Mouse (Mus musculus) limb, embryonic 15.5 days (tissue): Measurements from ENCODE around the gene Hepacam. TPM values are rescaled to one million over a fixed set of nuclear protein-coding genes. Genes with fewer than 3 reads are reported as not detected.
A peak's percentile ranks its signal among the peaks of the same experiment; 100 is the strongest.

Experiments
- ATAC-seq: fragments of 200-750 bp; cut with Nextera tagmentation; 2 replicates; pipeline ENCODE4 v1.8.0; 2017; ENCODE audit warnings: low read depth, moderate TSS enrichment; ENCODE audit not compliant: insufficient number of reproducible peaks, low FRiP score, low TSS enrichment
- H3K27ac ChIP-seq: fragments of 300-500 bp; sonication (generic); 2 replicates; pipeline ENCODE4 v1.5.1; 2015; ENCODE audit warnings: moderate library complexity, mild to moderate bottlenecking, inconsistent platforms
- H3K27me3 ChIP-seq: fragments of 300-500 bp; sonication (generic); 2 replicates; pipeline ENCODE4 v1.6.1; 2015; ENCODE audit warnings: inconsistent platforms
- H3K36me3 ChIP-seq: fragments of 300-500 bp; sonication (generic); 2 replicates; pipeline ENCODE4 v1.6.1; 2015; ENCODE audit warnings: inconsistent platforms
- H3K4me1 ChIP-seq: fragments of 300-500 bp; sonication (generic); 2 replicates; pipeline ENCODE4 v1.6.1; 2015; ENCODE audit warnings: inconsistent platforms
- H3K4me2 ChIP-seq: fragments of 300-500 bp; sonication (generic); 2 replicates; pipeline ENCODE4 v1.6.1; 2015; ENCODE audit warnings: mild to moderate bottlenecking, inconsistent platforms
- H3K4me3 ChIP-seq: fragments of 300-500 bp; sonication (generic); 2 replicates; pipeline ENCODE4 v1.5.1; 2015; ENCODE audit warnings: mild to moderate bottlenecking, inconsistent platforms
- H3K9ac ChIP-seq: fragments of 300-500 bp; sonication (generic); 2 replicates; pipeline ENCODE4 v1.6.1; 2015; ENCODE audit warnings: inconsistent platforms
- H3K9me3 ChIP-seq: fragments of 300-500 bp; sonication (generic); 2 replicates; pipeline ENCODE4 v1.6.1; 2016; ENCODE audit warnings: inconsistent platforms
- WGBS: fragments of 180-500 bp; shearing (Covaris S2); methylation state at CpG from one replicate; pipeline ENCODE4 v1.1.7; 2015; 5-methylcytosine and 5-hydroxymethylcytosine counted together
- polyA plus RNA-seq: library from polyadenylated mRNA; unstranded; fragments of >200 nt; fragmentation: Nextera tagmentation; extraction: Ambion mirVana; gene quantifications from 2 replicates; pipeline ENCODE4 v1.2.1, GENCODE M21; 2015

Hepacam gene
- polyA plus RNA-seq, 1 experiment from 2014 or later = 0.06 TPM

GRCm38 (mm10) chr9:37418791-37419190 lies 51.6 kb downstream of the Hepacam start:
- H3K9me3 ChIP-seq = no peaks in the 10 kb centered on the region
- H3K36me3 ChIP-seq = no peaks in the 10 kb centered on the region
- peaks cover 9% of the 10 kb centered on the region for H3K4me1 ChIP-seq
- ATAC-seq = no peak
- no peak overlapping the region for H3K9ac ChIP-seq
- H3K27me3 ChIP-seq = peaks cover 5% of the 10 kb centered on the region; the same call in 1 of the 2 replicates
- H3K4me3 ChIP-seq = no peak overlapping the region
- no peak overlapping the region for H3K27ac ChIP-seq
- 77% methylated on average over 4 of the region's 4 CpGs for whole genome bisulfite sequencing
- H3K4me2 ChIP-seq = no peak overlapping the region

DNA sequence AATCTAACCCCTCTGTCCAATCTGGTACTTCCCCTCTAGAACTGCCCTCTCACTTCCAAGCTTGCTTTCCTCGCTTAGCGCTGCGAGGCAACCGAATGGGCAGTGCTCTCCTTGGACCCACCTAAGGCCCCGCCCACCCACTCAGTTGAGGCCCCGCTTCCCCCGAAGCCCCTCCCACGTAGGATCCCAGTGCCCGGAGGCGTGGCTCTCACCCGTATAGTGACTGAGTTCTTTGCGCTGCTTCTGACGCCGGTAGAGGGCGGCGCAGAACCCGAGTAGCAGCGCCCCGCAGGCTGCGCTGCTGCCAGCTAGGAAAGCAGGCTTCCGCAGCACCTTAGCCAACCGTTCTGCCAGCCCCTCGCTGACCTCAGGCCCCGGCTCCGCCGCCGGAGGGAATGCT lies 53.5 kb downstream of the Hepacam start:
- H3K27me3 ChIP-seq = peaks cover 11% of the 10 kb centered on the region; the same call in 1 of the 2 replicates
- peak overlapping the region; percentile 53 for H3K4me2 ChIP-seq
- under 1% methylated on average over 27 of the region's 27 CpGs for WGBS
- H3K36me3 ChIP-seq = no peaks in the 10 kb centered on the region
- H3K27ac ChIP-seq = no peak overlapping the region
- peak; percentile 70 for ATAC-seq
- no peak overlapping the region for H3K9ac ChIP-seq
- H3K9me3 ChIP-seq = no peaks in the 10 kb centered on the region
- peak overlapping the region; percentile 30 for H3K4me3 ChIP-seq
- H3K4me1 ChIP-seq = peaks cover 9% of the 10 kb centered on the region

DNA sequence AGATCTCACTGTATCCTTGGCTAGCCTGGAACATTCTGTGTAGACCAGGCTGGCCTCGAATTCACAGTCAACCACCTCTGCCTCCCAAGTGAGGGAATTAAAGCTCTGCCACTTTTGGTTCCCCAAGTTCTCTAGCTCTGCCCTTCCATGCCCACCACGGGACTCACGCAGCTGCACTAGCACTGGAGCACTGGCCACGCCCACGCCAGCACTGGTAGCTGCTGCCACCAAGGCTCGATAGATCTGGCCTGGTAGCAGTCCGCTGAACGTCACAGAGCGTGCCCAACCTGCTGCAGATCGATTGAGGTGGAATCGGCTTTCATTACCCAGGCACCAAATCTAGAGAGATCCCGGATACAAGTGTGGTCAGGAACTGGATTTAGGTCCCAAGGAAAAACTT lies 54.1 kb downstream of the Hepacam start:
- no peak for ATAC-seq
- no peak overlapping the region for H3K27ac ChIP-seq
- peak overlapping the region; percentile 53 for H3K4me2 ChIP-seq
- H3K4me1 ChIP-seq = peaks cover 9% of the 10 kb centered on the region
- 16% methylated on average over 12 of the region's 12 CpGs for WGBS
- peaks cover 11% of the 10 kb centered on the region for H3K27me3 ChIP-seq
- peak overlapping the region; percentile 30 for H3K4me3 ChIP-seq
- H3K36me3 ChIP-seq = no peaks in the 10 kb centered on the region
- no peak overlapping the region for H3K9ac ChIP-seq
- H3K9me3 ChIP-seq = no peaks in the 10 kb centered on the region

- ATAC-seq = no peak
- Histone ChIP-seq H3K4me3 (no peak overlapping the region), H3K4me1 (peaks cover 18% of the 10 kb centered on the region), H3K4me2 (no peak overlapping the region), H3K36me3 (no peaks in the 10 kb centered on the region), H3K27ac (no peak overlapping the region), H3K9ac (no peak overlapping the region), H3K27me3 (peaks cover 86% of the 10 kb centered on the region), H3K9me3 (no peaks in the 10 kb centered on the region)
- 17% methylated on average over 26 of the region's 26 CpGs for WGBS
Observed at GRCm38 (mm10) chr9:37429326-37429725, 62.2 kb downstream of the Hepacam start.

GRCm38 (mm10) chr9:37430582-37430981 lies 63.4 kb downstream of the Hepacam start:
- Histone ChIP-seq H3K9ac (no peak overlapping the region), H3K4me2 (peak overlapping the region; percentile 17; the same call in 1 of the 2 replicates), H3K4me1 (peaks cover 21% of the 10 kb centered on the region), H3K4me3 (peak overlapping the region; percentile 5; the same call in 1 of the 2 replicates), H3K36me3 (no peaks in the 10 kb centered on the region), H3K27ac (no peak overlapping the region), H3K27me3 (peaks cover 92% of the 10 kb centered on the region), H3K9me3 (no peaks in the 10 kb centered on the region)
- WGBS = under 1% methylated on average over 12 of the region's 12 CpGs
- peak; percentile 64; the same call in 1 of the 2 replicates for ATAC-seq

GRCm38 (mm10) chr9:37432026-37432666 lies 65.0 kb downstream of the Hepacam start:
- H3K9me3 ChIP-seq = no peaks in the 10 kb centered on the region
- no peak overlapping the region for H3K27ac ChIP-seq
- H3K4me2 ChIP-seq = 0 out of 2 replicates have a peak overlapping the region, but pooled peaks have one; percentile 48
- no peak overlapping the region for H3K9ac ChIP-seq
- WGBS = 1% methylated on average over 16 of the region's 17 CpGs
- H3K4me1 ChIP-seq = peaks cover 21% of the 10 kb centered on the region
- ATAC-seq = no peak
- H3K27me3 ChIP-seq = peaks cover 89% of the 10 kb centered on the region
- H3K36me3 ChIP-seq = no peaks in the 10 kb centered on the region
- H3K4me3 ChIP-seq = peak overlapping the region; percentile 31

GRCm38 (mm10) chr9:37432720-37433421 lies 65.7 kb downstream of the Hepacam start, which contains the start of gene Robo3:
Gene Robo3 (minus strand): TSS chr9:37433246.
- Histone ChIP-seq H3K27me3 (peaks cover 82% of the 10 kb centered on the region), H3K36me3 (no peaks in the 10 kb centered on the region), H3K9ac (no peak within 1 kb of the TSS), H3K4me3 (peak within 1 kb of the TSS; percentile 31), H3K9me3 (no peaks in the 10 kb centered on the region), H3K27ac (no peak within 1 kb of the TSS), H3K4me2 (peak within 1 kb of the TSS; percentile 48), H3K4me1 (peaks cover 21% of the 10 kb centered on the region)
- ATAC-seq = no peak
- WGBS = 1% methylated on average over 38 of the region's 40 CpGs

- ATAC-seq = no peak
- Histone ChIP-seq H3K9ac (no peak overlapping the region), H3K27me3 (peaks cover 77% of the 10 kb centered on the region), H3K4me1 (peaks cover 21% of the 10 kb centered on the region), H3K36me3 (no peaks in the 10 kb centered on the region), H3K9me3 (no peaks in the 10 kb centered on the region), H3K4me2 (no peak overlapping the region), H3K4me3 (no peak overlapping the region), H3K27ac (no peak overlapping the region)
- WGBS = 3% methylated on average over 18 of the region's 18 CpGs
Observed at GRCm38 (mm10) chr9:37433823-37434560, 66.8 kb downstream of the Hepacam start.

GRCm38 (mm10) chr9:37434932-37435331 lies 67.8 kb downstream of the Hepacam start:
- ATAC-seq = no peak
- Histone ChIP-seq H3K27me3 (peaks cover 68% of the 10 kb centered on the region), H3K27ac (no peak overlapping the region), H3K9me3 (no peaks in the 10 kb centered on the region), H3K4me3 (no peak overlapping the region), H3K4me1 (peaks cover 21% of the 10 kb centered on the region), H3K4me2 (no peak overlapping the region), H3K9ac (no peak overlapping the region), H3K36me3 (no peaks in the 10 kb centered on the region)
- WGBS = 2% methylated on average over 14 of the region's 14 CpGs

GRCm38 (mm10) chr9:37435616-37436015 lies 68.5 kb downstream of the Hepacam start:
- Histone ChIP-seq H3K9ac (no peak overlapping the region), H3K27ac (no peak overlapping the region), H3K4me3 (no peak overlapping the region), H3K4me2 (no peak overlapping the region), H3K27me3 (peaks cover 61% of the 10 kb centered on the region), H3K36me3 (no peaks in the 10 kb centered on the region), H3K4me1 (peaks cover 20% of the 10 kb centered on the region), H3K9me3 (no peaks in the 10 kb centered on the region)
- ATAC-seq = no peak
- WGBS = 11% methylated on average over 4 of the region's 4 CpGs
